Mouse (Mus musculus): ENCODE data around the gene Sh3gl2. TPM values are rescaled to one million over a fixed set of nuclear protein-coding genes. Genes with fewer than 3 reads are reported as not detected.

The Sh3gl2 gene
- polyA plus RNA-seq (2017; shearing (Covaris generic)) = not detected

- no peak for ATAC-seq
Measured at GRCm38 (mm10) chr4:85205071-85205635, at the start of gene Sh3gl2. Gene Sh3gl2, plus strand, starts transcription at chr4:85205126.

- ATAC-seq = no peak
Measured at GRCm38 (mm10) chr4:85161156-85161555, 43.8 kb upstream of the Sh3gl2 start.

- ATAC-seq = no peak
Measured at GRCm38 (mm10) chr4:85162468-85163312, 42.2 kb upstream of the Sh3gl2 start.

- ATAC-seq = no peak
Measured at GRCm38 (mm10) chr4:85163313-85163615, 41.7 kb upstream of the Sh3gl2 start.

GRCm38 (mm10) chr4:85168001-85168400, 36.9 kb upstream of the Sh3gl2 start:
- ATAC-seq = no peak

GRCm38 (mm10) chr4:85175466-85175865, 29.5 kb upstream of the Sh3gl2 start:
- ATAC-seq = no peak

- ATAC-seq = no peak
Measured at GRCm38 (mm10) chr4:85178394-85179051, 26.4 kb upstream of the Sh3gl2 start.

GRCm38 (mm10) chr4:85186011-85186410, 18.9 kb upstream of the Sh3gl2 start:
- no peak for ATAC-seq

GRCm38 (mm10) chr4:85196201-85196600, 8.7 kb upstream of the Sh3gl2 start:
- ATAC-seq = no peak

- ATAC-seq = no peak
Measured at GRCm38 (mm10) chr4:85198431-85198830, 6.5 kb upstream of the Sh3gl2 start.

GRCm38 (mm10) chr4:85202582-85202981, 2.3 kb upstream of the Sh3gl2 start:
- no peak for ATAC-seq

- ATAC-seq = no peak
Measured at GRCm38 (mm10) chr4:85205636-85206211, 798 bp downstream of the Sh3gl2 start.

- ATAC-seq = no peak
Measured at GRCm38 (mm10) chr4:85206675-85207400, 1.9 kb downstream of the Sh3gl2 start.

GRCm38 (mm10) chr4:85207515-85207914, 2.6 kb downstream of the Sh3gl2 start:
- ATAC-seq = no peak

- ATAC-seq = no peak
Measured at GRCm38 (mm10) chr4:85208531-85208930, 3.6 kb downstream of the Sh3gl2 start.

GRCm38 (mm10) chr4:85210953-85211352, 6.0 kb downstream of the Sh3gl2 start:
- ATAC-seq = no peak

GRCm38 (mm10) chr4:85217003-85217402, 12.1 kb downstream of the Sh3gl2 start:
- no peak for ATAC-seq

GRCm38 (mm10) chr4:85222716-85223115, 17.8 kb downstream of the Sh3gl2 start:
- ATAC-seq = no peak

GRCm38 (mm10) chr4:85226731-85227130, 21.8 kb downstream of the Sh3gl2 start:
- no peak for ATAC-seq

- no peak for ATAC-seq
Measured at GRCm38 (mm10) chr4:85227664-85228588, 23.0 kb downstream of the Sh3gl2 start.

- no peak for ATAC-seq
Measured at GRCm38 (mm10) chr4:85228589-85228948, 23.6 kb downstream of the Sh3gl2 start.
